Mouse (Mus musculus): ENCODE data around the gene Erich6. TPM values are rescaled to one million over a fixed set of nuclear protein-coding genes. Genes with fewer than 3 reads are reported as not detected.

Gene Erich6
- total RNA-seq (2021): 1 to 10 TPM; 1.5 to 1.9 TPM

- intact Hi-C loops (cut with DNase I): no loop called here
These were observed at the start of gene Erich6 for GRCm38 (mm10) chr3:58636406-58637295. TSS of gene Erich6 (minus strand) at chr3:58637207.

GRCm38 (mm10) chr3:58686206-58686921 lies 49.4 kb upstream of the Erich6 start:
- intact Hi-C loops (cut with DNase I): no loop called here
- no peak for DNase-seq (ENCODE audit: extremely low spot score in 1 of 2, low spot score in 2 of 2)

More at GRCm38 (mm10) chr3:58636406-58637295, at the start of gene Erich6:
- DNase-seq (ENCODE audit: extremely low spot score in 1 of 2, low spot score in 2 of 2): peak in 1 of 2 experiments; percentile 59

GRCm38 (mm10) chr3:58685396-58685795 lies 48.4 kb upstream of the Erich6 start:
- intact Hi-C loops (cut with DNase I): no loop called here
- no peak for DNase-seq (ENCODE audit: extremely low spot score in 1 of 2, low spot score in 2 of 2)

DNA sequence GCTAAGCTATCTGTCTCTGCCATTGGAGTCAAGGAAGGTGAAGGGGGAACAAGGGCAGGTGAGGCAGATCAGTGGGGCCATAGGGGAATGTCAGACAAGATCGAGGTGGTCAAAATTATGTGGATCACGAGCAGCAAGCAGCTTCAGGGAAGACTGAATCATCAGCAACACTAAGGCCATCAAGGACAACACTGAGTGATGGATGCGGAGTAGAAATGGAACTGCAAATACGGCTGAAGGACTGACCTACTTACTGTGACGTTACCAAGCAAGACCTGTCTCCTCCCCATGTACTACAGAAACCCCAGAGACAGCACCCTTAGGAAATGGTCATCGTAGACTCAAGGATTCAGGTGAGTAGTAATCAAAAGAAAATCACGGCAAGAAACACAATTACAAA lies 46.3 kb upstream of the Erich6 start:
- no peak for DNase-seq (ENCODE audit: extremely low spot score in 1 of 2, low spot score in 2 of 2)
- intact Hi-C loops (cut with DNase I): no loop called here

DNA sequence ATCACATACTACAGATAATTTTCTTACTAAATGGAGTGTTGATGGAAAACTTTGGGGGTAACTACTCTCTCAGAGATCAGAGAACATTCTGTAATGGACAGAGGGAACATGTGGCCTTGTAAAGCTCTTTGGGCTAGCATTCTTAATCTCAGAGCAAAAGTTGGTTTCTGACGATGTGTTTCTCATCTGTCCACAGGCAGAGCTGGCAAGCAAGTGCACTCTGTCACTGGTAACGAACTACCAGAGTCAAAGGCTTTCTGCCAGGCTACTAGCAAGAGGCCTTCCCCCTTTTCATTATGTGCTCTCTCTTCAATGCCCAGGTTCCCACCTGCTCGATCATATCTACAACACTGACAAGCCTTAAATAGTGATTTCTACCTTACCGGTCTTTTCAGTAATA lies 45.3 kb upstream of the Erich6 start:
- intact Hi-C loops (cut with DNase I): no loop called here
- no peak for DNase-seq (ENCODE audit: extremely low spot score in 1 of 2, low spot score in 2 of 2)

DNA sequence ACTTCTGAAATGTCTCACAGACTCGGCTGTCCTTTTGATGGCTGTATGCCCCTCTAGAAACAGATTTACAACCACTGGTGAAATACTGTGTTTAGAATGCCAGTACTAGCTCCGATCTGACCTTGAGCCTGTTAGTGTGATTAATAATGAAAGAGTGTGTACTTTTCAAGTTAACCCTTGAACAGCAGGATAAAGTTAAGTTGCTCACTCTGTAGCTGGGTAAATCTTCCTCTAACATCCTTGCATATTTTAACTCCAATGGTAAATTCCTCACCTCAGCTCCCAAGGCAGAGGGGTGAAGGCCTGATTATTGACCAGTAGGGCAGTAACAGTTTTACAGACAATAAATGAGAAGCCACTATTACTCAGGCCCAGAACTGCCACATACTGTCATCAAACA lies 44.8 kb upstream of the Erich6 start:
- no peak for DNase-seq (ENCODE audit: extremely low spot score in 1 of 2, low spot score in 2 of 2)
- intact Hi-C loops (cut with DNase I): no loop called here

DNA sequence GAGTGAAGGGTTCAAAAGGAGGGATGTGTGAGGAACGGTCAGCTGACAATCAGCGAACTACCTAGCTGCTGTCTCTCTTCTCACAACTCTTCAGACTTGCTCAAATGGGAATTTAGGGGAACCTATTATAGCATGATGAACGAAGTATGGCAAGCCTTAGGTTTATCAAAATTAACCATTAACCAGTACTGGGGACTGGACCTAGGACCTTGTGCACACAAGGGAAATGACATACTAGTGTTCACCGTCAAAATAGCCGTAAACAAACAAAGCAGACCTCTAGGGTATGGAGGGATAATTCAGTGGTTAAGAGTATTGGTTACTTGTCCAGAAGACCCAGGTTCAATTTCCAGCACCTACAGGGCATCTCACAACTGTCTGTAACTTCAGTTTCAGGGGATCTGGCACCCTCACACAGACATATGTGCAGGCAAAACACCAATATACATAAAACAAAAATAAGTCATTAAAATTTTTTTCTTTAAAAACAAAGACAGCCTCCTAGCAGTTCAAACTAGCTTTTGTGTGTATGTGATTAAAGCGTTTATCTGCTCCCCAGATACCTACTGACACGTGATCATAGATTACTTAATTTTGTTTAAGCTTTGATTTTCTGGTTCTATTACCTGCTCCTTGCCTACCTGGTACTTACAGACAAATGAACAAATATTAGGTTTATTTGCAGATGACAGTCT lies 44.1 kb upstream of the Erich6 start:
- no peak for DNase-seq (ENCODE audit: extremely low spot score in 1 of 2, low spot score in 2 of 2)
- intact Hi-C loops (cut with DNase I): no loop called here

DNA sequence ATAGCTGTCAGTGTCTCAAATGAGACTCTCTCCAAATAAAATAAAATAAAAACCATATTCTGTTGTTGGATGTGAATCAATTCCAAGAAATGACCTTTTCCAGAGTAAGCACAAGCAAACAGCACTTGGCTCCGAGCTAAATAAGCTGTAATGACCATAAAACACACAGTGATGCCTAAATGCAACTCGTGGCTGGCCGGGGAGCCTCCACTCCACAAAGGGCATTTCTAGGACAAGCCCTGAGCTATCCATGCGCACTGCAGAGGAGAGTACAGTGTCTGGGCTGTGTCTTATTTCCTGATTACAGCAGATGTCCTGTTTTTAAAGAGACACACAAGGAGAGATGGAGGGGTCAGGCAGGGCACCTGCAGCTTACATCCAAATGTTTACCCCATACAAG lies 43.0 kb upstream of the Erich6 start:
- intact Hi-C loops (cut with DNase I): no loop called here
- no peak for DNase-seq (ENCODE audit: extremely low spot score in 1 of 2, low spot score in 2 of 2)

GRCm38 (mm10) chr3:58678905-58679304 lies 41.9 kb upstream of the Erich6 start:
- intact Hi-C loops (cut with DNase I): no loop called here
- no peak for DNase-seq (ENCODE audit: extremely low spot score in 1 of 2, low spot score in 2 of 2)

GRCm38 (mm10) chr3:58678384-58678783 lies 41.4 kb upstream of the Erich6 start:
- DNase-seq (ENCODE audit: extremely low spot score in 1 of 2, low spot score in 2 of 2): no peak
- intact Hi-C loops (cut with DNase I): no loop called here

- no peak for DNase-seq (ENCODE audit: extremely low spot score in 1 of 2, low spot score in 2 of 2)
- intact Hi-C loops (cut with DNase I): no loop called here
These were observed 40.6 kb upstream of the Erich6 start for GRCm38 (mm10) chr3:58677615-58678014.

DNA sequence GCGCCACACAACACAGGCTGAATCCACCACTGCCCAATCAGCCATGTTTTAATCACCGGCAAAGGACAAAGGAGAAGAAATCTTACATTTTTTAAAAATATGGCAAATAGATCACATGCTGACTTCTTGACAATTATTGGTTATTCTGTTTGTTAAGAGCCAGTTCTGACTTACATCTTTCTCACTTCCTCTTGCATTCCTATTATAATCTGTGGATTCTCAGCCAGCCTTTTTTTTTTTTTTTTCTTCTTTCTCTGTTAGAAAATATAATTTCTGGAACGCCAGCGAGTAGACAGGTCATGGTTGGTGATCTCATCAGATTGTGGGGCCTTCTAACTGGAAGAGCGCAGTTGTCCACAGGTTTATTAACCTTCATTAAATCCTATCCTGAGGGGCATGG lies 36.3 kb upstream of the Erich6 start:
- intact Hi-C loops (cut with DNase I): no loop called here
- DNase-seq (ENCODE audit: extremely low spot score in 1 of 2, low spot score in 2 of 2): no peak

DNA sequence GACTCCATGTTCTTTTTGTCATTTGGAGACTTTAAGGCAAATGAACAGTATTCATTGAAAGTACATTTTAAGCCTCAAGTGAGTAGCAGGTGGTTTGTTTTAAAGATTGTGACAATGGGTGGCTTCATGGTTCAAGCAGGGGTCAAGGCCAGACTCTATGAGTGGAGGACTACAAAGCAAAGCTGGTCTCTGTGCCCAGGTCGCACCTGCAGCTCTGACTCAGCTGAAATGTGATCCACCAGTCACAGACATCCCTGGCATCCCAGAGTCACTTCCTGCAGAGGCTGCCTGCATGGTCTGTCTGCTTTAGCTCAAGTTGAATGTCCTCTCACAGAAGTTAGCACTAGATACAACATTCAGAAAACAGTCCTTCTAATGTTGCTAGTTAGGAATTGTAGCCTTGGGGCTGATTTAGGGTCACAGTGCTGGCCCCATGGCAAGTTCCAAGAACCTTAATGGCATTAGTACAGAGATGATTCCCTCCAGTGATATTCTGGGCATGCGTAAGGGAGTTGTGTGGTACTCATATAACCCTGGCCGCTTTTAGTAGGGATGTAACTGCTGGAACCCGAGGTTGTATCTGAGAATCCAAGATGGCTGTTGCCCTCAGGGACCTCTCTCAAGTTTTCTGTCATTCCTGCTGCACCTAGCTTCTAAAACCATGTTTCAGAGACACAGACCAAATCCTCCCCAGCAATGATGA lies 35.6 kb upstream of the Erich6 start:
- no peak for DNase-seq (ENCODE audit: extremely low spot score in 1 of 2, low spot score in 2 of 2)
- intact Hi-C loops (cut with DNase I): no loop called here

GRCm38 (mm10) chr3:58671616-58672250 lies 34.7 kb upstream of the Erich6 start:
- intact Hi-C loops (cut with DNase I): no loop called here
- peak in 1 of 2 experiments; percentile 69 for DNase-seq (ENCODE audit: extremely low spot score in 1 of 2, low spot score in 2 of 2)

DNA sequence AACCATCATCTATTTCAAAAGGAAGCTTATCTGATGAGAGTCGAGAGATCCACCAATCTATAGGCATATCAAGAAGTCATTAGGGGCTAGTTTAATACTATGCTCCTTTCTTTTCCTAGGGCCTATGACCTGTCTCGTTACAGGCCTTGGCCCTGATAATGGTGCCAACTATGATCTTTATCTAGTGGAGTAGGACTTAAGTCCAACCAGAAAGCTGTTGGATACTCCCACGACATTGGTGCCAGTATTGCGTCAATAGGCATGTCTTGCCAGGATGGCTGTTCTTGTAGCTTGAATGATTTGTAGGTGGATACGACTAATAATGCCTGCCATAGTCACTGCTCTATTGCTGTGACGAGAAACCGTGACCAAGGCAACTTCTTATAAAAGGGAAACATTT lies 27.0 kb upstream of the Erich6 start:
- no peak for DNase-seq (ENCODE audit: extremely low spot score in 1 of 2, low spot score in 2 of 2)

GRCm38 (mm10) chr3:58660636-58661035 lies 23.6 kb upstream of the Erich6 start:
- no peak for DNase-seq (ENCODE audit: extremely low spot score in 1 of 2, low spot score in 2 of 2)
- intact Hi-C loops (cut with DNase I): no loop called here

More for the DNA sequence above, 27.0 kb upstream of the Erich6 start:
- intact Hi-C loops (cut with DNase I): no loop called here

GRCm38 (mm10) chr3:58657356-58657755 lies 20.3 kb upstream of the Erich6 start:
- DNase-seq (ENCODE audit: extremely low spot score in 1 of 2, low spot score in 2 of 2): peak in 1 of 2 experiments; percentile 65
- intact Hi-C loops (cut with DNase I): loop anchor here (10.0 kb wide), 1 partner anchor 397 kb away; no protein-coding TSS in a partner anchor

GRCm38 (mm10) chr3:58655362-58656130 lies 18.5 kb upstream of the Erich6 start:
- peak; percentile 42 to 66 for DNase-seq (ENCODE audit: extremely low spot score in 1 of 2, low spot score in 2 of 2)
- intact Hi-C loops (cut with DNase I): loop anchor here (1.0 to 10.0 kb wide), 2 partner anchors 129 to 399 kb away; no protein-coding TSS in a partner anchor

All from left cerebral cortex, postnatal 10 days (tissue).